Mouse (Mus musculus) embryo, embryonic 9.5 days (tissue): Measurements from ENCODE around the gene Upf1.

Experiments
- DNase-seq: peaks from one replicate; pipeline ENCODE4 v3.0.0-alpha.2; 2017; ENCODE audit errors: extremely low spot score

The Upf1 gene

DNA sequence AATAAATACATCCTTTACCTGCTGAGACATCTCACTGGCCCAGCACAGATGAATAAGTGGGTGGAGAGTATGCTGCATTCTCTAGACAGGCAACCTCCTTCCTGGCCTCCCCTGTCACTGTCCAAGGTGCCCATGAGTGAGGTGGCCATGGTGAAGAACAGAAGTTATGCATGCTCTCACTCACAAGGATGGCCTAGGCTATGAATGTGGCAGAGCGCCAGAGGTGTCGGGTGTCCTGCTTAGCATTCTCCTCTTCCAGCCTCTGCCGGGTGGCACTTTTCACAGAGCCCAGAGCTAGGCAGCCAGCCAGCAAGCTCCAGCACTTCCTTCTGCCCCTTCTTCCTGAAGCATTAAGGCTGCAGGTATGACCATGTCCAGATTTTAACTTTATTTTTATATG lies 6.3 kb upstream of the Upf1 start:
- DNase-seq, result no peak

DNA sequence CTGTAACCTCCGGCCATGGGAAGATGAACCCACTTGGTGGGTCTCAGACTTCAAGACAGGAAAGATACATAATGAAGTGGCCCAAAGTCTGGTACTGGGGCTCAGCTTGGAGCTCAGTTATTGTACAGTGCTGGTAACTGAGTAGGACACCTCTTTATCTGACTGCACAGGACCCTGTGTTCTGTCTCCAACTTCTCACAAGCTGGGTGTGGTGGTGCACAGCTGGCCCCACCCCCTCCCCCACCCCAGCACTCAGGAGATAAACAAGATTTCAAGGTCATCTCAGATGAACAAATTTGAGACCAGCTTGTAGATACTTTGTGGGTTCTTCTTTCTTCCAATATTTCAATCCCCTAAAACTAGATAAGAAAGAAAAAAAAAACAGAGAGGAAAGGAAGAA lies 3.0 kb upstream of the Upf1 start:
- DNase-seq, result no peak

GRCm38 (mm10) chr8:70354004-70354403 lies 926 bp upstream of the Upf1 start:
- DNase-seq, result no peak

DNA sequence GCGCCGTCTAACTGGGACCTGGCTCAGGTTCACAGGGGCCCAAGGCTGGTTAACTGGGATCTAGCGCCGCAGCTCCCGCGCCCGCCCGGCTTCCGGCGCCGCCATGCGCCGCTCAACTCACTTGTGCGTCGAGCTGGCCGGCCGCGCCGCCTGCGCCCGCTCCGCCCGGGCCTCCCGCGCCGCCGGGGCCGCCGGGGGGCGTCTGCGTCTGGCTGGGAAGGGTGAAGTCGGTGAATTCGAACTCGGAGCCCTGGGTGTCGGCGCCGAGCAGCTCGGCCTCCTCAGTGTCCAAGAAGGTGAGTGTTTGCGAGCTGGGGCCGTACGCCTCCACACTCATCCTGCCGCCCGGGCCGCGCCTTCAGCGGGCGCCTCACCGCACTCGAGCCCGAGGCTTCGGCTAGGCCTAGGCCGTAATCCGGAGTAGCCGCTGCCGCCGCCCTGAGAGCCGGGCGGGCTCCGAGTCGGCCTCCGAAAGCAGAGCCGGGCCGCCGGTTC lies 374 bp downstream of the Upf1 start:
- no peak for DNase-seq

DNA sequence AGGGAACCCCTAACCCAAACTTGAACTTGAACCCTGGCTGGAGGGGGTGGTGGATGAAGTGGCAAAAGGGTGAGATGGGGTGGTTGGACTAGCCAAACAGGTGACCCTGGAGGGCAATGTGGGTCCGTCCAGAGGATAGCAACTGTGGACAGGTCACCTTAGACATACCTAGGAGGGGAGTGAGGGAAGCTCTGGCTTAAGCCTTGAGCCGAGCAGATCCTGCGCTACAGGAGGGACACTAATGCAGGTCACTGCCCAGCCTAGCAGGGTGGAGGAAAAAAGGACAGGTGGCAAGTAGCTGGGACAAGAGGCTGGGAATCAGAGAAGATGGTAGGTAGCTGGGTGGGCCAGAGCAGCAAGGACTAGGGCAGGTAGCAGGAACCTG lies 1.1 kb downstream of the Upf1 start:
- DNase-seq, result no peak

DNA sequence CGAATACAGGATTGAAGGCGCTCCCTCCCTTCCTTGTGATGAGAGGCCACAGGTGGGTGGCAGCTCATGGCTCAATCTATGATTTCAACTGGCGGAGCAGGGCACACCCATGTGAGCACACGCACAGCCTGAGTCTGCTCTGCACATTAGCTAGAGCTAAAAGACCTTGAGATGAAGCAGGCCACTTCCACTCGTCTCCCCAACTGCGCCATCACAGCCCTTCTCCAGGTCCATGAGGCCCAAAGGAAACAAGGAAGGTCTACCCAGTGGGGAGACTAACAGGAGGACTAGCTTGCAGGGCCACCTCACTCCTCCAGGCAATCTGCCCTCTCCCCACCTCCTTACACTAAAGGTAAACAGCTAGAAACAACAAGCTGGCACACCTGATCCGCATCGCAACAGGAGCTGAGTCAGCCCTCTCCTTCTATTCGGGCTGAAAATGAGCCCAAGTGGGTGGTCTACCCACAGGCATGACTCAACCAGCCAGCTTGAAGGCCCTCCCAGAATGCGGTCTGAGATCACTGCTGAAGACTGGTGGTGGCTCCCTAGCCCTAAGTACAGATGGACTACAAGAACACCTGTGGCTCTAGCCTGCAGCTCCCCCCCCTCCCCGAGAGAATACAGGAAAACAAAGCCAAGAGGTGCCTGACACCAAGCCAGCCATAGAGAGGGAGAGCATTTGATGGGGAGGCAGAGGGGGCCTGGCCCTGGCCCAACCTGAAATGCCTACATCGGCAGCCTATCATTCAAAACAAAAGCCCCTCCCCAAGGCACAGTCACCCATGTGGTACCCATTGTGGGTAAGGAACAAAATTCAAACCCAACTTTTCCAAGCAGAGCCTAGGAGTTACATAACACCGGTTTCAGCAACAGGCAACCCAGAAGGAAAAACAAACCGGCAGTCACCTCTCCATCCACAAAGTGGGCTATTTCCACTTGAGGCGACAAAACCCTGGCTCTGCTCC lies 1.8 kb downstream of the Upf1 start:
- DNase-seq, result no peak

- no peak for DNase-seq
Measured at GRCm38 (mm10) chr8:70347860-70348420, 5.1 kb downstream of the Upf1 start.

GRCm38 (mm10) chr8:70347443-70347842 lies 5.6 kb downstream of the Upf1 start:
- no peak for DNase-seq

- no peak for DNase-seq
Measured at GRCm38 (mm10) chr8:70344279-70344678, 8.8 kb downstream of the Upf1 start.

- DNase-seq, result peak; percentile 49
Measured at GRCm38 (mm10) chr8:70343696-70344095, 9.4 kb downstream of the Upf1 start.

- DNase-seq, result no peak
Measured at GRCm38 (mm10) chr8:70343076-70343475, 10.0 kb downstream of the Upf1 start.

DNA sequence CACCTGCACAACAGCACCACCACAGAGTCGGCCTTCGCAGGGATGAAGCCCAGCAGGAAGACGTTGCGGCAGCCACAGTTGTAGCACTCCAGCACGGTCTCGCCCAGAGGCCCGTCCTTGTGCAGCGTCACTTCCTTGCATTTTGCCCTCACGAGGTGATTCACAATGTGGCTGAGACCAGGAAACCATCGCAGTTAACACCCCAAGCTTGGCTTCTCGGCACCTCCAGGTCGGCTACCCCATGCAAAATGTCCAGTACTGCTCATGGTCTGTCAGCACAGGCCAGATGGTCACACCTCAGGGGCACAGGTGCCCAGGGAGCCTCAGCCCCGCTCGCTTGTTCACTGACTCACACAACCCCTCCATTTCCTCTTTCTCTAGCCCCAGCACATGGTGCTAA lies 11.1 kb downstream of the Upf1 start:
- no peak for DNase-seq

- no peak for DNase-seq
Measured at GRCm38 (mm10) chr8:70340659-70341058, 12.4 kb downstream of the Upf1 start.

DNA sequence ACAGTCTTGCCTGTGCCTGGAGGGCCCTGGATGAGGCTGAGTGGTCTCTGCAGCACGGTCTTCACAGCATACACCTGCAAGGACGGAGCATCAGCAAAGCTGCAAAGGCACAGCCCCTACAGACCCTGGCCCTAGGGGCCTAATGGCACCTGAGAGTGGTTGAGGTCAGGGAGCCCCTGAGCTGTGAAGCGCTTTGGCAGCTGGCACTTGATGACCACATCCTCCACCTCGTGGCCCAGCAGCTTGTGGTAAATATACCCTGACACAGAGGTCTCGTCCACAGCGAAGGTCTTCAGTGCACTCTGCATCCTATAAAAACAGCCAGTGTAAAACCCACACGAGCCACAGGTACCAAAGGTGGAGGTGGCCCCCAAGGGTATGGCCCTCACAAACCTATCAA lies 14.1 kb downstream of the Upf1 start:
- no peak for DNase-seq

GRCm38 (mm10) chr8:70332878-70333202 lies 20.2 kb downstream of the Upf1 start:
- DNase-seq, result no peak

DNA sequence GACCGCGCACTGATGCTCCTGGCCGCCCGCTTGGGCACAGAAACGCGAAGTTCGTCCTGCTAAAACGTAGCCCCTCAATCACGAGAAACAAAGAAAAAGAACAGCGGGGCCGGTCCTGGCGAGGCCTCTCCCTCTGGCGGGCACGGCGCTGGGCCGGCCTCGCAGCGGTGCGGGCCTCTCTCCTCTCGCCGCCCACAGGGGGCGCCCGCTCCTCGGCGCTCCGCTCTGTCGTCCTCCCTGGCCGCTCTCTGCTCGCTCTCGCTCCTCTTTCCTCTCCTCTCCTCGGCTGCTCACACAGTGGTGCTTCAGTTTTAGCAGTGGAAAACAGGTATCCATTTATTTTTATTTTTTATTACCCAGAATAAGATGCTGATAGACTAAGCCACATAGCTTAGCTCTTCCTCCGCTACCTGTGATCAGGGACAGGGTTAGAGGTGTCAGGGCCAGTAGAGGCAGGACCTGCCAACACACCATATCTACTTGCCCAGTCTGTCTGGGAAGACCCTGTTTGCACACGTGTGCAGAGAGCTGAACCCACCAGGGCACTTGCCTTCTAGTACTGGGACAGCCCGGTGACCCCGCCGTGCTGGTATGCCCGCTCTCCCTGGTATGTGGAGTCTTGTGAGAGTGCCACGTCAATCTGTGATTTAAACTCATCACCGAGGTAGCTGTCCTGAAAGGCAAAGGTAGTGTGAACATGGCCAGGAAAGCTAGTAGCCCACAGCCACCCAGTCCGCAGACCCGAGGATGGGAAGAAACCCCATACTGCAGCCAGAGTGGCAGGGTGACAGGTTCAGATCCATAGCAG lies 20.8 kb downstream of the Upf1 start:
- DNase-seq, result peak; percentile 80

DNA sequence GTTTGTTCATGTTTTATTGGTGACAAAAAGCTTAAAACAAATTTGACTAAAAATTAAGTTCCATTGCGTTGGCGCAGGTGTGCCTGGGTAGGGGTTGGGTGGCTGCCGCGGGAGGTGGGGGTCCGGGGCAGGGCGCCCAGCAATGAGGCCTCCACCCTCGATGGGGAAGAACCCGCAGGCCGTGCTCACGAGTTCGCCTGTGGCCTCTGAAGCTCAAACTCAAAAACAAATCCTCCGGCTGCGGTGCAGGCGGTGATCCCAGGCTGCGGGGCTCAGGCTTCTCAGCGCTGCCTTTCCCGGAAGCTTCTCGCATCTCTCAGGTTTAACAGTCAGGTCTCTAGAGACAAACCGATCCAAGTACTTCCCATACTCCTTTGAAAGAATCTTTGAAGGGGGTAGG lies 21.6 kb downstream of the Upf1 start:
- DNase-seq, result no peak

GRCm38 (mm10) chr8:70330741-70331364 lies 22.2 kb downstream of the Upf1 start:
- DNase-seq, result no peak

- peak; percentile 83 for DNase-seq
Measured at GRCm38 (mm10) chr8:70329835-70330740, 23.0 kb downstream of the Upf1 start.

GRCm38 (mm10) chr8:70329124-70329834 lies 23.8 kb downstream of the Upf1 start, which contains the start of gene Gdf1:
Gdf1 (plus strand) TSS chr8:70329817.
- peak; percentile 77 for DNase-seq
